9 mouse cellular contexts compared by ENCODE assay signal in the genomic region with DNA sequence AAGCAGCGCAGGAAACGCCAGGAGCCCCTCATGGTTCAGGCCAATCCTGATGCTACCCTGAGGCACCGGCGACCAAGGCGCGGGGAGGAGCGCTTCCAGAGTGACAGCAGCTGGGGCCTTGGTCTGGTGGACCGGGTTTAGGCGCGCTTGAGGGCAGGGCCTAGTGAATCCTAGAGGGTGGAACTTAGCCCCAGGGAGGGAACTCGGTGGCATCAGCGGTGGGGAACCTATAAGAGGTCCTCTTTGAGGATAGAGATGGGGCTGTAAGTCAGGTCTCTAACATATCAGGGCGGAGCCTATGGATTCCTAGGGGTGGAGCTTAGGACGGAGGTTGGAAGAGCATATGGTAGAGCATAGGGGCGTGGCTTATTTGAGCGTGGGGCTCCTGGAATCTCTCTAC. TPM values are rescaled to one million over a fixed set of nuclear protein-coding genes. Genes with fewer than 3 reads are reported as not detected.
A peak's percentile ranks its signal among the peaks of the same experiment; 100 is the strongest.
DNase-seq lines count a peak whose midpoint lies in the region; ATAC-seq and TF ChIP-seq lines count a peak whose summit lies in the region.
"Had no signal": no experiment of that assay in that cellular context is flagged by ENCODE, and none has a peak within 500 bp of the region (broad histone marks: within the 10 kb centered on the region; RNA-seq: fewer than 3 reads in every experiment).

No protein-coding gene starts in this region.

- H3K4me3 ChIP-seq in lung, embryonic 16.5 days (ENCODE audit: low read length): no peak overlapping the region
- H3K4me3 ChIP-seq in lung, adult 2 months (replicated peaks; ENCODE audit: extremely low read depth, low read depth, low read length): no peak overlapping the region
- peak overlapping the region; percentile 60 for H3K4me3 ChIP-seq in erythroblast, embryonic 14.5 days (replicated peaks)
- no peak overlapping the region for H3K4me3 ChIP-seq in liver, postnatal 0 days (ENCODE audit: low read depth, low read length)
- H3K4me3 ChIP-seq: megakaryocyte, embryonic 14.5 days had no signal

- H3K4me2 ChIP-seq in lung, embryonic 16.5 days (ENCODE audit: low read depth, low read length): no peak overlapping the region; the same call in 1 of the 2 replicates
- H3K4me2 ChIP-seq in liver, postnatal 0 days (ENCODE audit: low read depth, low read length): peak overlapping the region; percentile 33

- H3K9me3 ChIP-seq in lung, embryonic 16.5 days (ENCODE audit: control insufficient read depth, low read length): no peaks in the 10 kb centered on the region
- no peaks in the 10 kb centered on the region for H3K9me3 ChIP-seq in erythroblast, embryonic 14.5 days (ENCODE audit: control insufficient read depth, low read length)
- H3K9me3 ChIP-seq in liver, postnatal 0 days (ENCODE audit: low read length): no peaks in the 10 kb centered on the region
- H3K9me3 ChIP-seq: megakaryocyte, embryonic 14.5 days had no signal

- no peak for TF ChIP-seq POLR2A in lung, adult 2 months (IDR thresholded peaks at IDR 0.05; ENCODE audit: borderline replicate concordance, extremely low read depth, low read depth, low read length)

- H3K36me3 ChIP-seq in lung, embryonic 16.5 days (ENCODE audit: control insufficient read depth, insufficient read depth, low read length): no peaks in the 10 kb centered on the region
- peaks cover 17% of the 10 kb centered on the region for H3K36me3 ChIP-seq in erythroblast, embryonic 14.5 days (ENCODE audit: control insufficient read depth)
- no peaks in the 10 kb centered on the region for H3K36me3 ChIP-seq in liver, postnatal 0 days (replicated peaks; ENCODE audit: insufficient read depth, low read length)

- no peaks in the 10 kb centered on the region for H3K27me3 ChIP-seq in lung, embryonic 16.5 days (ENCODE audit: control insufficient read depth, insufficient read depth, low read depth, low read length)
- H3K27me3 ChIP-seq in erythroblast, embryonic 14.5 days (ENCODE audit: control insufficient read depth): no peaks in the 10 kb centered on the region
- H3K27me3 ChIP-seq in liver, postnatal 0 days (ENCODE audit: insufficient read depth, low read length): no peaks in the 10 kb centered on the region
- H3K27me3 ChIP-seq: megakaryocyte, embryonic 14.5 days had no signal

- DNase-seq in lung, adult 2 months: no peak
- DNase-seq in c-Kit-positive CD71-positive TER-119-negative erythroid progenitor cells, embryonic 14.5 days (ENCODE audit: low read depth): peak; percentile 87
- peak; percentile 59 for DNase-seq in liver, postnatal 0 days
- no peak for DNase-seq in Muller cell, postnatal 12 days (ENCODE audit: inconsistent ontology term)
- no peak for DNase-seq in right cerebral cortex, postnatal 4 days

- no peak for TF ChIP-seq EP300 in liver, postnatal 0 days (IDR thresholded peaks at IDR 0.05; ENCODE audit: low read depth)

- WGBS in lung, embryonic 16.5 days: 26% methylated on average over 16 of the region's 16 CpGs
- 45% methylated on average over 16 of the region's 16 CpGs for WGBS in lung, adult 2 months
- 29% methylated on average over 16 of the region's 16 CpGs for WGBS in liver, postnatal 0 days (ENCODE audit: insufficient replicate concordance)

- no peak for TF ChIP-seq CTCF in lung, adult 2 months (IDR thresholded peaks at IDR 0.05; ENCODE audit: insufficient read depth, low read length)
- no peak for TF ChIP-seq CTCF in liver, postnatal 0 days (IDR thresholded peaks at IDR 0.05; ENCODE audit: low read depth)

- peak; percentile 27 for ATAC-seq in lung, embryonic 16.5 days (ENCODE audit: low read depth)
- peak; percentile 64 for ATAC-seq in liver, postnatal 0 days

- H3K9ac ChIP-seq in lung, embryonic 16.5 days (ENCODE audit: low read length): 0 out of 2 replicates have a peak overlapping the region, but pooled peaks have one; percentile 6
- H3K9ac ChIP-seq in liver, postnatal 0 days (replicated peaks): no peak overlapping the region

- H3K27ac ChIP-seq in lung, embryonic 16.5 days (ENCODE audit: low read length): no peak overlapping the region
- no peak overlapping the region for H3K27ac ChIP-seq in liver, postnatal 0 days (ENCODE audit: low read depth)

- no peaks in the 10 kb centered on the region; the same call in 1 of the 2 replicates for H3K4me1 ChIP-seq in lung, embryonic 16.5 days (replicated peaks; ENCODE audit: control insufficient read depth, insufficient read depth, low read length)
- no peaks in the 10 kb centered on the region for H3K4me1 ChIP-seq in lung, adult 2 months (ENCODE audit: control insufficient read depth, insufficient read depth, low read length)
- H3K4me1 ChIP-seq in erythroblast, embryonic 14.5 days (ENCODE audit: control insufficient read depth): peaks cover 66% of the 10 kb centered on the region
- peaks cover 15% of the 10 kb centered on the region for H3K4me1 ChIP-seq in liver, postnatal 0 days (ENCODE audit: insufficient read depth)

RNA-seq across cellular contexts. Expression of gene Nucb1, which starts 5.2 kb away (rescaled TPM):
- 254 and 266 TPM in 2 replicates for polyA plus RNA-seq in lung, embryonic 16.5 days (2015; fragmentation: Nextera tagmentation; extraction: Ambion mirVana)
- 420 and 430 TPM in 2 replicates for polyA plus RNA-seq in lung, adult 2 months (2012; rRNA removed)
- polyA plus RNA-seq in erythroblast, embryonic 14.5 days (2012): 54.7 and 66.6 TPM in 2 replicates
- polyA plus RNA-seq in liver, postnatal 0 days (2015; fragmentation: Nextera tagmentation; extraction: Ambion mirVana): 91.5 and 103 TPM in 2 replicates

RNA-seq across cellular contexts. Expression of gene Ppp1r15a, which starts 10.6 kb away (rescaled TPM):
- polyA plus RNA-seq in lung, embryonic 16.5 days (2015; fragmentation: Nextera tagmentation; extraction: Ambion mirVana): 22.4 and 29.0 TPM in 2 replicates
- 58.6 and 73.7 TPM in 2 replicates for polyA plus RNA-seq in lung, adult 2 months (2012; rRNA removed)
- polyA plus RNA-seq in erythroblast, embryonic 14.5 days (2012): 543 and 840 TPM in 2 replicates
- polyA plus RNA-seq in liver, postnatal 0 days (2015; fragmentation: Nextera tagmentation; extraction: Ambion mirVana): 104 and 113 TPM in 2 replicates

RNA-seq across cellular contexts. Expression of gene Plekha4, which starts 10.7 kb away (rescaled TPM):
- polyA plus RNA-seq in lung, embryonic 16.5 days (2015; fragmentation: Nextera tagmentation; extraction: Ambion mirVana): 2.3 and 3.4 TPM in 2 replicates
- 11.8 and 13.1 TPM in 2 replicates for polyA plus RNA-seq in lung, adult 2 months (2012; rRNA removed)
- polyA plus RNA-seq in erythroblast, embryonic 14.5 days (2012): 0.42 and 1.0 TPM in 2 replicates
- polyA plus RNA-seq in liver, postnatal 0 days (2015; fragmentation: Nextera tagmentation; extraction: Ambion mirVana): 0.51 and 0.91 TPM in 2 replicates

RNA-seq across cellular contexts. Expression of gene Dhdh, which starts 26.8 kb away (rescaled TPM):
- 3.6 and 3.7 TPM in 2 replicates for polyA plus RNA-seq in lung, embryonic 16.5 days (2015; fragmentation: Nextera tagmentation; extraction: Ambion mirVana)
- 4.4 and 5.4 TPM in 2 replicates for polyA plus RNA-seq in lung, adult 2 months (2012; rRNA removed)
- 0.01 and 0.02 TPM in 2 replicates for polyA plus RNA-seq in erythroblast, embryonic 14.5 days (2012)
- polyA plus RNA-seq in liver, postnatal 0 days (2015; fragmentation: Nextera tagmentation; extraction: Ambion mirVana): 8.4 and 9.5 TPM in 2 replicates

RNA-seq across cellular contexts. Expression of gene Gm45808, which starts 28.8 kb away (rescaled TPM):
- polyA plus RNA-seq in lung, embryonic 16.5 days (2015; fragmentation: Nextera tagmentation; extraction: Ambion mirVana): not detected in 2 replicates
- not detected in 2 replicates for polyA plus RNA-seq in lung, adult 2 months (2012; rRNA removed)
- polyA plus RNA-seq in erythroblast, embryonic 14.5 days (2012): not detected in 2 replicates
- 0.15 and 0.33 TPM in 2 replicates for polyA plus RNA-seq in liver, postnatal 0 days (2015; fragmentation: Nextera tagmentation; extraction: Ambion mirVana)
- polyA plus RNA-seq: cortical plate, adult 2 months had no signal

Comparison
In these comparisons a context has a peak if more than half of its experiments do, and no peak if none do; other contexts are left out.
1. DNase-seq: peak in c-Kit-positive CD71-positive TER-119-negative erythroid progenitor cells, embryonic 14.5 days (single experiment) and liver, postnatal 0 days (single experiment); none in lung, adult 2 months (single experiment), Muller cell, postnatal 12 days (single experiment) and right cerebral cortex, postnatal 4 days (single experiment).